Mouse (Mus musculus) heart, adult 8-10 months (tissue): ENCODE data around the gene Reg2. TPM values are rescaled to one million over a fixed set of nuclear protein-coding genes. Genes with fewer than 3 reads are reported as not detected.
A peak's percentile ranks its signal among the peaks of the same experiment; 100 is the strongest.
"Not testable (repeated sequence)": the region's sequence is repeated elsewhere in the genome, so short reads cannot be mapped to it uniquely, and the experiment has no call there.

Experiments used
- DNase-seq: peaks from one replicate; pipeline ENCODE4 v3.0.0; 2022; ENCODE audit warnings: low spot score
- total RNA-seq, 4 experiments: library from RNA; stranded (reverse); gene quantifications; 2 replicates each; pipeline ENCODE4 v1.2.4; 2022

Gene Reg2
- not detected for total RNA-seq

DNA sequence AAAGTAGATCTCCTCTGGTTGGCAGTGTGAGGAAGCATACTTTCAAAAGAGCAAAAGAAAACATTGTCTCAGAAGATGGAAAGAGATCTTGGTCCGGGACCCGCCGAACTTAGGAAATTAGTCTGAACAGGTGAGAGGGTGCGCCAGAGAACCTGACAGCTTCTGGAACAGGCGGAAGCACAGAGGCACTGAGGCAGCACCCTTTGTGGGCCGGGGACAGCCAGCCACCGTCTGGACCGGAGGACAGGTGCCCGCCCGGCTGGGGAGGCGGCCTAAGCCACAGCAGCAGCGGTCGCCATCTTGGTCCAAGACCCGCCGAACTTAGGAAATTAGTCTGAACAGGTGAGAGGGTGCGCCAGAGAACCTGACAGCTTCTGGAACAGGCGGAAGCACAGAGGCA lies at the start of gene Reg2:
Reg2 (plus strand) TSS at position 301 of the 400 bp plus-strand sequence.
- not testable (repeated sequence) for DNase-seq

GRCm38 (mm10) chr6:78361971-78362563 lies 33.4 kb upstream of the Reg2 start:
- peak; percentile 6 for DNase-seq

- DNase-seq = no peak
Measured at GRCm38 (mm10) chr6:78370357-78370756, 25.1 kb upstream of the Reg2 start, which contains the start of gene Reg3b. Gene Reg3b (plus strand): TSS chr6:78370657.

DNA sequence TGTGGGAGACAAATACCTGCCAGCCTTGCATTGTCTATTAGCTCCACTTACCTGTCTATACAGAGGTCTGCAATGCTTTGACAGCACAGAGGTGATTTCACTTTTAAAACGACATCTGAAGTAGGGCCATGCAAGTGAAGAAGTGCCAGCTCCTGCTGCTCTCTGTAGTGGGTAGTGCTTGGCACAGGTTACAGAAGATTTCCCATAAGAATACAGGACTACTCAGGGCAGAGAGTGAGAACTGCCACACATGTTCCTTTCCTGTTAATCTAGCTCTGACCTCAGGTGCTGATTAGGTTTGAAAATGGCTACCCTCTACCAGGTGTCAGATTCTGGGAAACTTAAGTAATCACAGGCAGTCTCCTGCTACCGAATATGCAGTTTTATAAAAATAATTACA lies 16.7 kb upstream of the Reg2 start, which contains the start of gene Reg3d:
Reg3d (minus strand) TSS at position 101 of the 400 bp plus-strand sequence.
- no peak for DNase-seq

DNA sequence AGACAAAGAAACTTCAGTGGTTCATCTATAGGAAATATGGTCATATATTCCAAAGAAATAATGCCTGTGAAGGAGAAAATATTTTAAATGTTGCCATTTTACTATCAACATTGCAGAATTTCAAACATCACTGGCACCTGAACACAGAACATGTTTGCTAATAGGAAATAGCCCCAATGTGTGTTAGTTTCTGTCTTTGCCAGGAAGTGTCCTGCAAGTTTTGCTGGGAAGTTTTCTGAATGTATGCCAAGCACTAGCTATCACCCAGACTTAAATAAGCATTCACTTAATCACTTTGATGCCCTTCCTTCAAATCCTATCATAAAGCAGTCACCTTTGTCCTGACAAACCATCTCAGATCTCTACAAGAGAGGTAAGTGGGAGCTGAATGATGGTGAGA lies 15.0 kb upstream of the Reg2 start, which contains the start of gene Reg3a:
Reg3a (plus strand) TSS at position 301 of the 400 bp plus-strand sequence.
- no peak for DNase-seq

DNA sequence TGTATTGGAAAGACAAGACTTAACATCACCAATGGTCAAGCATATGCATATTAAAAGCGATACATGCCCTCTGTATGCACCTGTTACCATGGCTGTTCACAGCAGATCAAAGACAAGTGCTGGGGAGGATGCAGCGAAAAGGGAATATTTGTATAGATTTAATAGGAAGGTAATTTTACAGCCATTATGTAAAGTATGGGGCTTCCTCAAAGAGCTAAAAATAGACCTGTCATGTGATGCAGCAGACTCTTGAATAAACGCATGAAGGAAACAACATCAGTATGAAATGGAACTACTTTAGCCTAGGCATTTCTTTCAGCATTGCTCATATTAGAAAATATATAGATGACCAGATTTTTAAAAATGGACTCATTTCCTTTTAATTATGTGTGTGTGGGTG lies 9.8 kb upstream of the Reg2 start:
- no peak for DNase-seq

DNA sequence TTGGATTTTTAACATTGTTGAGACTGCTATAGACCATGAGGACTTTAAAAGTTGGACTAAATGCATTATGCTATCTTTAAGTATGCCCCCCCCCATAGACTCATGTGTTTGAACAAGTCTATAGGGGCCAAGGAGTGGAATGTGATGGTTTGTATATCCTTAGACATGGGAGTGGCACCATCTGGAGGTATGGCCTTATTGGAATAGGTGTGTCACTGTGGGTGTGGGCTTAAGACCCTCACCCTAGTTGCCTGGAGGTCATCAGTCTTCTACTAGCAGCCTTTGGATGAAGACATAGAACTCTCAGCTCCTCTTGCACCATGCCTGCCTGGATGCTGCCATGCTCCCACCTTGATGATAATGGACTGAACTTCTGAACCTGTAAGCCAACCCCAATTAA lies 27.0 kb downstream of the Reg2 start, which contains the start of gene Reg1:
Reg1 (plus strand) TSS at position 301 of the 400 bp plus-strand sequence.
- not testable (repeated sequence) for DNase-seq

DNA sequence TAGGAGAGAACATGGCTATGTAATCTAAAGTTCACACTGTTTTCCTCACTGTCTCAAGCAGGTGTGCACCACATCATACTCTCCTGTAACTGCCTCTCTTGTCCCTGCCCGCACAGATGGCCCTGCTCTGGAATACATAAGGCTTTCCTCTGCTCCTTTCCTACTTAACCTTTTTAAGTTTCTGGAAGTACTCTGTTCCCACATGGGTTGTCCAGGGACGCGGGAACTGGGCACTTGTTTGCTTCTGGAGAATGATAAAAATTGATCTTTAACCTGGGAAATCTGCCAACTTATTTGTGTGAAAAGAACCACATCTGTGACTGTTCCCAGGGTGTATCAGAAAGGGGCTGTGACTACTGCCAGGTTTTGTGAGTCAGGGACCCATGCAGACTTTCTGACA lies 30.1 kb downstream of the Reg2 start:
- DNase-seq = no peak

DNA sequence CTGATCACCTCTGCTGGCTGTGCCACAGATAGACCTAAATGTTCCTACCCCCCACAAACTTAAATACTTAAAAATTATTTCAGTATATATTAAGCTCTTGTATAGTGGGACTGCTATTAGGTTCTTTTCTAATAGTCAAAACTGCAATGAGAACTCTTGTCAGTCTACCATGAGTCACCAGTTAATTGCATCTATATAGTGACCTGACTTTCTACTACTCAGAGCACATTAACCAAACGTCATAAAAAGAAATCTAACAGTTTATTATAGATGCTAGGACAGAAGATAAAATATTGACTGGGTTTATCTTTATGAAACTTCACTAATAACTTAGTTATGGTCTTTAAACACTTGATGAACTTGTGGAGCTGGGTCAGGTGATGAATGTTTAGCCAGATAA lies 51.8 kb downstream of the Reg2 start:
- no peak for DNase-seq

- no peak for DNase-seq
Measured at GRCm38 (mm10) chr6:78448409-78448808, 53.0 kb downstream of the Reg2 start.

DNA sequence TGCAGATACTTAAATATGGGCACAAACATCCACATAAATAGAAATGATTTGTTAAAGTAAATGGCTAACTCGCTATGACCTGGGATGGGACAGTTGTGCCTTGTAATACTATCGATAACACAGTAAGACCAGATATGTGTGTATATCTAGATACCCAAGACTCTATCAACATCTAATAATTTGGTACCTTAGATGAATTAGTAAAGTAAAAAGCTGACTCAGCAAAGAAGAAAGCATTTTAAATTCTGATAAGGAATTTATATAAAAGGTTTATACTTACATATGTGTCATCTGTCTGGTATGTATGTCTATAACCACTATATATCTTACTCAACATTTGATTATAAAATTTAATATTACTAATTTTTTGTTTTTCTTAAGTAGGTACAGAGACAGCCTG lies 57.4 kb downstream of the Reg2 start:
- no peak for DNase-seq

Other genes starting within 250 kb of the Reg2 start
- not detected for gene Reg3b, start 25.0 kb upstream of the Reg2 start, total RNA-seq
- not detected for gene Reg3d, start 16.8 kb upstream of the Reg2 start, total RNA-seq
- gene Reg3a, start 14.9 kb upstream of the Reg2 start, total RNA-seq = not detected
- not detected for gene Reg1, start 27.1 kb downstream of the Reg2 start, total RNA-seq
- gene Reg3g, start 73.2 kb downstream of the Reg2 start, total RNA-seq = under 1 TPM in 1 of 4 experiments, not detected in 3; 0.49 TPM